Mouse (Mus musculus): ENCODE measurements around the gene Tmem231.

DNA sequence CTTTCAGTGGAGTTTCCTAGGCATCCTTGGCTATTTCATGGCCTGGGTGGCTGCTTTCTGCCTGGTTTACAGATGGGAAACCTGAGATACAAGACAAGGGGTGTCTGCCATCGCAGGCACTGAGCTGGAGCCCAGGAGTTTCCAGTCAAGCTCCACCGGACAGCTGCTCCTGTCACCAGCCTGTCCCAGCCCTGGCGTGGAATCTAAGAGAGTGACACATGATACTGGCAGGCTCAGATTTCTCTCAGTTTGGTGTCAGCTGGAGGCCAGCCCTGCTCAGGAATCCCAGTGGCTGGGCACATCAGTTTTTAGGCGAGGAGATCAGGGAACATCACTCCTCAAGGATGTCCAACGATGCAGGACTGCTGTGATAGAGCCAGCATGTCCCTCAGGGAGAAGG, 31.6 kb downstream of the Tmem231 start:
- TF ChIP-seq CTCF (conservative IDR thresholded peaks at IDR 0.05; ENCODE audit: low read length) (no peak), NANOG (IDR thresholded peaks at IDR 0.05; ENCODE audit: borderline replicate concordance, low read length) (no peak), POU5F1 (IDR thresholded peaks at IDR 0.05; ENCODE audit: borderline replicate concordance, low read length) (no peak)

Data from E14TG2a.4 (cell line).